Mouse (Mus musculus): ENCODE data around the gene Dap. TPM values are rescaled to one million over a fixed set of nuclear protein-coding genes. Genes with fewer than 3 reads are reported as not detected.

The Dap gene
- polyA plus RNA-seq, 1 experiment from 2014 or later = 22.7 TPM

DNA sequence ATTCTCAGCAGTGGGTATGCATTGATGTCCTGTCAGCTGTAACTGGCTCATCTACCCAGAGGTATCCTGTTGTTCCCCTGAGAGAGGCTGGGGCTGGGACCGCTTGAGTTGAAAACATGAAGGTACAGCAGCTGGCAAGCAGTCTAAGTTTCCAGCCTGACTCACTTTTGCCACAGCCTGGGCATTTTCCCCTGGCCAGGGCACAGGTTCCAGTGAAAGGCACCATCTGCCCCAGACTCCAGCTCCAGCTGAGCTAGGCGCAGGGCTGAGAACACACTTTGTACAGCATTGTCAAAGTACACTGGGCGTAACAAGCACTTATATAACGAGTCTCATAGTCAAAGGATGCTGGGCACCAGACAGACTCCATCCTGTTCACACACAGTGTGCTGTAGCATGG is 29.8 kb downstream of the Dap start:
- Histone ChIP-seq H3K4me1 (ENCODE audit: control insufficient read depth, insufficient read depth, low read length) (no peaks in the 10 kb centered on the region; the same call in none of the 2 replicates), H3K4me2 (ENCODE audit: low read length) (no peak overlapping the region), H3K36me3 (ENCODE audit: control insufficient read depth, insufficient read depth, low read length) (no peaks in the 10 kb centered on the region), H3K9me3 (replicated peaks; ENCODE audit: control insufficient read depth, low read length) (no peaks in the 10 kb centered on the region), H3K9ac (ENCODE audit: low read length) (no peak overlapping the region), H3K4me3 (ENCODE audit: low read depth, low read length) (no peak overlapping the region), H3K27ac (ENCODE audit: low read depth, low read length) (no peak overlapping the region), H3K27me3 (replicated peaks; ENCODE audit: control insufficient read depth, insufficient read depth, low read length) (no peaks in the 10 kb centered on the region)
- DNase-seq (ENCODE audit: low spot score) (no peak), ATAC-seq (no peak)
- 63% methylated on average over 4 of the region's 4 CpGs for WGBS

GRCm38 (mm10) chr15:31254939-31255535 is 30.9 kb downstream of the Dap start:
- H3K27me3 ChIP-seq (replicated peaks; ENCODE audit: control insufficient read depth, insufficient read depth, low read length) = no peaks in the 10 kb centered on the region
- no peaks in the 10 kb centered on the region for H3K9me3 ChIP-seq (replicated peaks; ENCODE audit: control insufficient read depth, low read length)
- no peak overlapping the region for H3K9ac ChIP-seq (ENCODE audit: low read length)
- no peak overlapping the region for H3K4me2 ChIP-seq (ENCODE audit: low read length)
- H3K4me1 ChIP-seq (ENCODE audit: control insufficient read depth, insufficient read depth, low read length) = no peaks in the 10 kb centered on the region; the same call in none of the 2 replicates
- H3K27ac ChIP-seq (ENCODE audit: low read depth, low read length) = no peak overlapping the region
- H3K36me3 ChIP-seq (ENCODE audit: control insufficient read depth, insufficient read depth, low read length) = no peaks in the 10 kb centered on the region
- H3K4me3 ChIP-seq (ENCODE audit: low read depth, low read length) = no peak overlapping the region
- ATAC-seq (no peak), DNase-seq (ENCODE audit: low spot score) (no peak)
- WGBS = 85% methylated on average over 9 of the region's 9 CpGs

DNA sequence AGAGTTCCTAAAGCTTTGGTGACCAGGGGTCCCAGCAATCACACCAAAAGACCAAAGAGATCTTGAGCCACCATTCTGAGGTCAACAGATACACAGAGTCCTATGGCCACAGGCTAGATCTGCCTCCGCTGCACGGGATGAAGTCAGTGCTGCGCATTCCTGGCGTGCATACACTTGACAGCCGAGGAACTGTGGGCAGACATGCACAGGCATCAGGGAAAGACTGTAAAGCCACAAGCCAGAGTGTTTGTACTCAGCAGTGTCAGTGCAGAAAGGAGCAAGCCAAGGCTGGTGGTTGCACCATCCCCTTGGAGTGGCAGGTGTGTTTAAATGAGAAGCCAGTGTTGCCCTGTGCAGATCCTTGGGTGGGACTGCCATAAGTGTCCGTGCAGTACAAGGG is 31.6 kb downstream of the Dap start:
- no peaks in the 10 kb centered on the region for H3K27me3 ChIP-seq (replicated peaks; ENCODE audit: control insufficient read depth, insufficient read depth, low read length)
- H3K36me3 ChIP-seq (ENCODE audit: control insufficient read depth, insufficient read depth, low read length) = no peaks in the 10 kb centered on the region
- no peak overlapping the region for H3K9ac ChIP-seq (ENCODE audit: low read length)
- no peak overlapping the region for H3K4me3 ChIP-seq (ENCODE audit: low read depth, low read length)
- H3K4me1 ChIP-seq (ENCODE audit: control insufficient read depth, insufficient read depth, low read length) = no peaks in the 10 kb centered on the region; the same call in 1 of the 2 replicates
- WGBS = 88% methylated on average over 6 of the region's 6 CpGs
- no peaks in the 10 kb centered on the region for H3K9me3 ChIP-seq (replicated peaks; ENCODE audit: control insufficient read depth, low read length)
- ATAC-seq = no peak
- no peak overlapping the region for H3K4me2 ChIP-seq (ENCODE audit: low read length)
- no peak overlapping the region for H3K27ac ChIP-seq (ENCODE audit: low read depth, low read length)
- no peak for DNase-seq (ENCODE audit: low spot score)

- H3K4me3 ChIP-seq (ENCODE audit: low read depth, low read length) = no peak overlapping the region
- H3K9me3 ChIP-seq (replicated peaks; ENCODE audit: control insufficient read depth, low read length) = no peaks in the 10 kb centered on the region
- H3K27ac ChIP-seq (ENCODE audit: low read depth, low read length) = no peak overlapping the region
- ATAC-seq (no peak), DNase-seq (ENCODE audit: low spot score) (no peak)
- H3K4me2 ChIP-seq (ENCODE audit: low read length) = no peak overlapping the region
- no peaks in the 10 kb centered on the region for H3K36me3 ChIP-seq (ENCODE audit: control insufficient read depth, insufficient read depth, low read length)
- no peaks in the 10 kb centered on the region for H3K4me1 ChIP-seq (ENCODE audit: control insufficient read depth, insufficient read depth, low read length)
- 94% methylated on average over 1 of the region's 1 CpGs for WGBS
- no peaks in the 10 kb centered on the region for H3K27me3 ChIP-seq (replicated peaks; ENCODE audit: control insufficient read depth, insufficient read depth, low read length)
- H3K9ac ChIP-seq (ENCODE audit: low read length) = no peak overlapping the region
Measured at GRCm38 (mm10) chr15:31257329-31257728, 33.2 kb downstream of the Dap start.

- H3K9ac ChIP-seq (ENCODE audit: low read length) = no peak overlapping the region
- DNase-seq (ENCODE audit: low spot score) (no peak), ATAC-seq (no peak)
- H3K27ac ChIP-seq (ENCODE audit: low read depth, low read length) = no peak overlapping the region
- no peaks in the 10 kb centered on the region for H3K9me3 ChIP-seq (replicated peaks; ENCODE audit: control insufficient read depth, low read length)
- H3K4me1 ChIP-seq (ENCODE audit: control insufficient read depth, insufficient read depth, low read length) = no peaks in the 10 kb centered on the region
- H3K4me3 ChIP-seq (ENCODE audit: low read depth, low read length) = no peak overlapping the region
- H3K36me3 ChIP-seq (ENCODE audit: control insufficient read depth, insufficient read depth, low read length) = no peaks in the 10 kb centered on the region
- WGBS = 78% methylated on average over 21 of the region's 21 CpGs
- no peaks in the 10 kb centered on the region for H3K27me3 ChIP-seq (replicated peaks; ENCODE audit: control insufficient read depth, insufficient read depth, low read length)
- no peak overlapping the region for H3K4me2 ChIP-seq (ENCODE audit: low read length)
Measured at GRCm38 (mm10) chr15:31258029-31258692, 34.0 kb downstream of the Dap start.

GRCm38 (mm10) chr15:31258693-31259439 is 34.8 kb downstream of the Dap start:
- H3K4me2 ChIP-seq (ENCODE audit: low read length) = no peak overlapping the region
- H3K36me3 ChIP-seq (ENCODE audit: control insufficient read depth, insufficient read depth, low read length) = no peaks in the 10 kb centered on the region
- H3K4me3 ChIP-seq (ENCODE audit: low read depth, low read length) = no peak overlapping the region
- H3K9me3 ChIP-seq (replicated peaks; ENCODE audit: control insufficient read depth, low read length) = no peaks in the 10 kb centered on the region
- DNase-seq (ENCODE audit: low spot score) = no peak
- H3K4me1 ChIP-seq (ENCODE audit: control insufficient read depth, insufficient read depth, low read length) = no peaks in the 10 kb centered on the region
- WGBS = 87% methylated on average over 18 of the region's 18 CpGs
- H3K27ac ChIP-seq (ENCODE audit: low read depth, low read length) = no peak overlapping the region
- H3K27me3 ChIP-seq (replicated peaks; ENCODE audit: control insufficient read depth, insufficient read depth, low read length) = no peaks in the 10 kb centered on the region
- ATAC-seq = no peak
- no peak overlapping the region for H3K9ac ChIP-seq (ENCODE audit: low read length)

- Histone ChIP-seq H3K4me2 (ENCODE audit: low read length) (no peak overlapping the region), H3K27me3 (replicated peaks; ENCODE audit: control insufficient read depth, insufficient read depth, low read length) (no peaks in the 10 kb centered on the region), H3K9ac (ENCODE audit: low read length) (no peak overlapping the region), H3K4me1 (ENCODE audit: control insufficient read depth, insufficient read depth, low read length) (no peaks in the 10 kb centered on the region), H3K4me3 (ENCODE audit: low read depth, low read length) (no peak overlapping the region), H3K27ac (ENCODE audit: low read depth, low read length) (no peak overlapping the region), H3K9me3 (replicated peaks; ENCODE audit: control insufficient read depth, low read length) (no peaks in the 10 kb centered on the region), H3K36me3 (ENCODE audit: control insufficient read depth, insufficient read depth, low read length) (no peaks in the 10 kb centered on the region)
- DNase-seq (ENCODE audit: low spot score) = no peak
- 95% methylated on average over 10 of the region's 10 CpGs for WGBS
- ATAC-seq = no peak
Measured at GRCm38 (mm10) chr15:31261094-31261493, 37.0 kb downstream of the Dap start.

GRCm38 (mm10) chr15:31262361-31262760 is 38.2 kb downstream of the Dap start:
- H3K9ac ChIP-seq (ENCODE audit: low read length) = no peak overlapping the region
- H3K27ac ChIP-seq (ENCODE audit: low read depth, low read length) = no peak overlapping the region
- ATAC-seq (no peak), DNase-seq (ENCODE audit: low spot score) (no peak)
- H3K27me3 ChIP-seq (replicated peaks; ENCODE audit: control insufficient read depth, insufficient read depth, low read length) = no peaks in the 10 kb centered on the region
- no peak overlapping the region for H3K4me2 ChIP-seq (ENCODE audit: low read length)
- no peaks in the 10 kb centered on the region for H3K4me1 ChIP-seq (ENCODE audit: control insufficient read depth, insufficient read depth, low read length)
- WGBS = 80% methylated on average over 9 of the region's 9 CpGs
- H3K9me3 ChIP-seq (replicated peaks; ENCODE audit: control insufficient read depth, low read length) = no peaks in the 10 kb centered on the region
- no peaks in the 10 kb centered on the region for H3K36me3 ChIP-seq (ENCODE audit: control insufficient read depth, insufficient read depth, low read length)
- H3K4me3 ChIP-seq (ENCODE audit: low read depth, low read length) = no peak overlapping the region

DNA sequence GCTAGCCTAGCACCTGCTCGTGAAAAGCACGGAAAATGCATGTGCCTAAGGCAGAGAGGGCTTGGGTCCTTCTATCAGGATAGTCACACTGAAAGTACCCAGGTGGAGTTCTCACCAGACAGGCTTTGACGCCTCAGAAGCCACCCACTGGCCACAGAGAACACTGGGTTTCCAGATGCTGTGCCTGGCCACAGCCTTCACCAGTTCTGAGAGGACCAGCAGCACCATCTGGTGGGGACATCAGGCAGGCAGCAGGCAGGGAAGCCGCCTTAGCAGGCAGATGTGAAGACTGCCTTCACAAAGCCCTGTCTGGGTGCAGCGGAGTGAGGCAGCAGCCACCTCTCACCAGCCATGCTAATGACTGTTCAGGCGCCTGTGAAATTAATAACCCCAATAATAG is 40.7 kb downstream of the Dap start:
- Histone ChIP-seq H3K4me1 (ENCODE audit: control insufficient read depth, insufficient read depth, low read length) (no peaks in the 10 kb centered on the region), H3K9me3 (replicated peaks; ENCODE audit: control insufficient read depth, low read length) (no peaks in the 10 kb centered on the region), H3K9ac (ENCODE audit: low read length) (no peak overlapping the region), H3K4me3 (ENCODE audit: low read depth, low read length) (no peak overlapping the region), H3K27ac (ENCODE audit: low read depth, low read length) (no peak overlapping the region), H3K36me3 (ENCODE audit: control insufficient read depth, insufficient read depth, low read length) (no peaks in the 10 kb centered on the region), H3K27me3 (replicated peaks; ENCODE audit: control insufficient read depth, insufficient read depth, low read length) (no peaks in the 10 kb centered on the region), H3K4me2 (ENCODE audit: low read length) (no peak overlapping the region)
- 33% methylated on average over 6 of the region's 6 CpGs for WGBS
- ATAC-seq (peak; percentile 90), DNase-seq (ENCODE audit: low spot score) (peak; percentile 89)

All from forebrain, embryonic 14.5 days (tissue).